Mouse (Mus musculus) midbrain, embryonic 15.5 days (tissue): ENCODE measurements at regions not wholly inside any gene's neighbourhood (a gene's known extent, or its start where the extent isn't known, plus 50 kb on each side); places are given as distances from the start of the nearest gene placed in this dataset.

ENCODE experiments used
- ATAC-seq: fragments of 200-750 bp; cut with Nextera tagmentation; replicated peaks from 2 replicates; pipeline ENCODE4 v1.8.0; 2017; ENCODE audit warnings: moderate TSS enrichment
- H3K27ac ChIP-seq: fragments of 300-500 bp; sonication (generic); 2 replicates; pipeline ENCODE4 v1.5.1; 2015; ENCODE audit warnings: mild to moderate bottlenecking, inconsistent platforms
- H3K27me3 ChIP-seq: fragments of 300-500 bp; sonication (generic); replicated peaks from 2 replicates; pipeline ENCODE4 v1.6.1; 2015; ENCODE audit warnings: inconsistent platforms
- H3K36me3 ChIP-seq: fragments of 300-500 bp; sonication (generic); replicated peaks from 2 replicates; pipeline ENCODE4 v1.6.1; 2015; ENCODE audit warnings: inconsistent platforms
- H3K4me1 ChIP-seq: fragments of 300-500 bp; sonication (generic); 2 replicates; pipeline ENCODE4 v1.6.1; 2015; ENCODE audit warnings: inconsistent platforms
- H3K4me2 ChIP-seq: fragments of 300-500 bp; sonication (generic); 2 replicates; pipeline ENCODE4 v1.6.1; 2015; ENCODE audit warnings: inconsistent platforms, mild to moderate bottlenecking, moderate library complexity
- H3K4me3 ChIP-seq: fragments of 300-500 bp; sonication (generic); 2 replicates; pipeline ENCODE4 v1.5.1; 2015; ENCODE audit warnings: mild to moderate bottlenecking, inconsistent platforms
- H3K9ac ChIP-seq: fragments of 300-500 bp; sonication (generic); 2 replicates; pipeline ENCODE4 v1.6.1; 2015; ENCODE audit warnings: mild to moderate bottlenecking, inconsistent platforms
- H3K9me3 ChIP-seq: fragments of 300-500 bp; sonication (generic); 2 replicates; pipeline ENCODE4 v1.6.1; 2016; ENCODE audit warnings: inconsistent platforms
- WGBS: fragments of 180-500 bp; shearing (Covaris S2); methylation state at CpG from one replicate; pipeline ENCODE4 v1.1.7; 2015; ENCODE audit warnings: mixed read lengths; 5-methylcytosine and 5-hydroxymethylcytosine counted together

DNA sequence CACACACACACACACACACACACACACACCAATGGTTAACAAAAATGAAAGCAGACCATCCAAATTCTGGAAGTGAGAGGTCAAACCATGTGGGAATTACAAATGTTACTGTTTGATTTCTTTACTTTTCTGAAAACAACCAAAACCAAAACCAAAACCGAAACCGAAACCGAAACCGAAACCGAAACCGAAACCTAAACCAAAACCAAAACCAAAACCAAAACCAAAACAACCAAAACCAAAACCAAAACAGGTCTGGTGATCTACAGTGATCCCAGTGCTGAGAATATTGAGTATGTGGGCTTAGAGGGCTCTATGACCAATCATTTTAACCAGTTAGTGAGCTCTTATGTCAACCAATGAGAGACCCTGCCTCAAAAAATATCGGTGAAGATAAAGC is 1407.6 kb upstream of the Cdh20 start:
- Histone ChIP-seq H3K9ac (no peak overlapping the region), H3K36me3 (no peaks in the 10 kb centered on the region), H3K27ac (no peak overlapping the region), H3K4me3 (no peak overlapping the region), H3K4me2 (no peak overlapping the region), H3K9me3 (no peaks in the 10 kb centered on the region), H3K27me3 (no peaks in the 10 kb centered on the region), H3K4me1 (no peaks in the 10 kb centered on the region)
- WGBS, result 98% methylated on average over 7 of the region's 7 CpGs
- no peak for ATAC-seq

DNA sequence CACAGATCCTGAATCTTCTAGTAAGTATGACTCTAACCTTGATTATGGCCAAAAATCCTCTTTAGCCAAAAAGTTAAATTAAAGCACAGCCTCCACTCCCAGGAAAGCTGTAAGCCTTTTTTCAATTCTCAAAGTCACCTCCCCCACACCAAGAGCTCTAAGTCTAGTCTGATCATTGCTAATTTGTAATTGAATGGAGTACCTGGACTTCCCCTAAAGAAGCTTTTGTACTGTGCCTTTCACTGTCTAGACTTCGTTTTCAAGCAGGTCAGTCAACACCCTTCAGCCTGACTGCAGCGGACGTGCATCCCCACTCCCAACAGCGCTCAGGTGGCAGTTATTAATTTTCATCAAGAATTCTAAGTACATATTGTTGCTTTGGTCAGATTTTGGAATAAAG is 1395.5 kb upstream of the Cdh20 start:
- Histone ChIP-seq H3K9ac (no peak overlapping the region), H3K4me2 (no peak overlapping the region), H3K4me3 (no peak overlapping the region), H3K27me3 (no peaks in the 10 kb centered on the region), H3K27ac (no peak overlapping the region), H3K36me3 (no peaks in the 10 kb centered on the region), H3K9me3 (no peaks in the 10 kb centered on the region), H3K4me1 (no peaks in the 10 kb centered on the region)
- ATAC-seq, result no peak
- WGBS, result 70% methylated on average over 4 of the region's 4 CpGs

DNA sequence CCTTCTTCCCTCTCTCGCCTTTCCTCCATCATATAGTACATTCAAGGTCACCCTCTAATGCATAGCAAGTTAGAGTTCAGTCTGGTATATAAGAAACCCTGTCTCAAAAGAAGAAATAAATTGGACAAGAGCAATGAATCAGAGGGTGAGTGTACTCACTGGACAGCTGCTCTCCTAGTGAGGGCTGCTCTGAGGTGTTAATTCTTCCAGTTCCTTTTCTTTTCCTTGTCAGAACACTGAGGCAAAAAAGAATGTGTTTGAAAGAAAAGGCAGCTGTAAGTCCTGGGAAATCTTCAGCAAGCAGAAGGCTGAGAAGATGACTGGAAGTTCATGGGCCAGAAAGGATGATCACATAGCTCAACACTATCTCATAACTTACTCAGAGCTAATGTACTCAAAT is 1348.2 kb upstream of the Cdh20 start:
- H3K4me3 ChIP-seq, result no peak overlapping the region
- no peaks in the 10 kb centered on the region for H3K27me3 ChIP-seq
- no peak for ATAC-seq
- H3K9me3 ChIP-seq, result no peaks in the 10 kb centered on the region
- H3K9ac ChIP-seq, result no peak overlapping the region
- WGBS, result 80% methylated on average over 1 of the region's 1 CpGs
- H3K27ac ChIP-seq, result no peak overlapping the region
- no peaks in the 10 kb centered on the region for H3K36me3 ChIP-seq
- H3K4me1 ChIP-seq, result no peaks in the 10 kb centered on the region
- no peak overlapping the region for H3K4me2 ChIP-seq

DNA sequence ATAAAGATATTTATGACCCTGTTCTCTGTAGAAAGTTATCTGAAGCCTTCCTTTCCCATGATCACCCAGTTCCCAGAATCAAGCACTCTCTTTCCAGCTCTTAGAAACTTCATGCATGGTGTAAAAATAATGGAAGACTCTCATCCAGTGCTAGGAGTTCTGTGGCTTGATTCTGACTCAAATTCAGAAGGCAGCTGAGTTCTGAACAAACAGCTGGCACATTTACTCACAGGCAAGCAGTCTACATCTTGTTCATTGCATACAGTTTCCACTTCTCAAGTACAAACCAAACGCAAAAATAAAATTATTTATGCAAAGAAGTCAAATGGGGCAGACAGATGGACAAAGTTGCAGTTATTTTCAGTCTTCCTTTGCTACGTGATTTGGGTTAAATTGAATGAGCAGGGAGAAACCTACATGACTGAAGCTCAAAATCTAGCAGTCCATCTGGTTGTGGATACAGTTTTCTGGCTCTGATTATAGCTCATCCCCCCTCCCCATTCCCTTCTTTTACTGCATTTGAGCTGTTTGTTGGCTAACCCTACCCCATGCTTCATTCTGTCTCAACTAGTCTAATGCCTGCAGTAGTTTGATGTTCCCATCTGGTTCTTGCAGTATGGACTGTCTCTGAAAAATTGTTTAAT is 1347.2 kb upstream of the Cdh20 start:
- WGBS, result 84% methylated on average over 2 of the region's 2 CpGs
- Histone ChIP-seq H3K27me3 (no peaks in the 10 kb centered on the region), H3K4me2 (no peak overlapping the region), H3K27ac (no peak overlapping the region), H3K36me3 (no peaks in the 10 kb centered on the region), H3K4me3 (no peak overlapping the region), H3K9ac (no peak overlapping the region), H3K4me1 (no peaks in the 10 kb centered on the region), H3K9me3 (no peaks in the 10 kb centered on the region)
- ATAC-seq, result no peak

DNA sequence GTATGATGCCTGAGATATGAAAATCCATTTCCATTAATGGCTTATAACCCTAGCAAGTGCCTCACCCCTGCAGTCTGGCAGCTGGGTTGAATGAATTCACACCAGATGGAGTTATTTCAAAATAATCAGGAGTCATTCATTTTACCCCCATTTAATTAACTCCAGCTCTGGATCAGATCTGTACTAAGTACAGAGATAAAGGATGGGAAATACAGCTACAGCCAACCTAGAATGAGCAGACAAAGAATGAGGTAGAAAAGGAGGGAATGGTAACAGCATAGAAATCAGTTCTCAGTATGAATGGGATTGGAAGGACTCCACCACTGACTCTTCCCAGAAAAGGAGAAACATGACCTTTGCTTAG is 1346.7 kb upstream of the Cdh20 start:
- Histone ChIP-seq H3K9ac (no peak overlapping the region), H3K36me3 (no peaks in the 10 kb centered on the region), H3K4me1 (no peaks in the 10 kb centered on the region), H3K4me3 (no peak overlapping the region), H3K27ac (no peak overlapping the region), H3K4me2 (no peak overlapping the region), H3K9me3 (no peaks in the 10 kb centered on the region), H3K27me3 (no peaks in the 10 kb centered on the region)
- ATAC-seq, result no peak

DNA sequence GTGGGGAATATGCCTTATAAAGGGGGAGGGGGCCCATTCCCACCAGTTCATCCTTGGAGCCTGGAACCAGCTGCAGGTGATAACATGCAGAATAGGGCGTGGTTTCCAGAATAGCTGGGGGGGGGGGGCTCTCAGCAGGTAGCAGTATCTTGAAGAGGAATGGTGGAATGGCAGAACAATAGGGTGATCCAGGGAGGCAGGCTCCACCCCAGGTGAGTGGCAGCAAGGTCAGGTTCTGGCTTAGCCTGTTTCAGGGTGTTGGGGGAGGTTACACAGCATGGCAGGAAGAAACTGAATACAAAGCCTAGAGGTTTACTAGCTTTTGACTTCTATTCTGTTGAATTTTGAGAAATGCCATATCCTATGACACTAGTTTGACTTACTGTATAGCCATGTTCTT is 1296.8 kb upstream of the Cdh20 start:
- WGBS, result 82% methylated on average over 1 of the region's 1 CpGs
- Histone ChIP-seq H3K36me3 (no peaks in the 10 kb centered on the region), H3K9ac (no peak overlapping the region), H3K4me1 (no peaks in the 10 kb centered on the region), H3K4me2 (no peak overlapping the region), H3K27ac (no peak overlapping the region), H3K9me3 (no peaks in the 10 kb centered on the region), H3K27me3 (no peaks in the 10 kb centered on the region), H3K4me3 (no peak overlapping the region)
- ATAC-seq, result no peak

DNA sequence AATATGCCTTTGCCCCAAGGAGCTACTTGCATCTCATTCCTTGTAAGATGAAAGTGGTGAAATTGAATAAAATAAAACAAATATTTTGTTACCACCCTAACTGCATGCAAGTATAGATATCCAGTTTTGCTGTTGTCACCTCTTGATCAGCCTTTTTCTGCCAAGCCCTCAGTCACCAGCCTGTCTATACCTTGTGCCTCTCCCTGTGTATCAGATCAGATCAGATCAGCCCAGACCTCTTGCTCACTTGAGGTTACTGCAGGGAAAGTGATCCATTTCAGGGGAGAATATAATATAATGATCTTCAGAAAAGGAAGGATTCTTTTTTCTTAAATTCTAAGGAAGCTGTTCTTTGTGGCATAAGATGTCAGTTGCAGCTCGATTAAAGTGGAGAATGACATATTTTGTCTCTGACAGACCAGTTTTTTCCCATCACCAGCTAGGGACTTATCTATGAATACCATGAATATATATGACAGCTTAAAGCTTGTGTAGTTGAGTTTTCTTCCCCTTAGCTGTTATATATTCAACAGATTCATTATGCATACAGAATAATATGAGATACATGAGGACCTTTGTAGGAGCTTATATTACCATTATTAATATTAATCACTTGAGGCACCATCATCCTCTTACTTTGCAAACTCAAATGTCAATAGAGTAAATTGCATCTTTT is 1264.7 kb upstream of the Cdh20 start:
- Histone ChIP-seq H3K27me3 (no peaks in the 10 kb centered on the region), H3K36me3 (no peaks in the 10 kb centered on the region), H3K9me3 (no peaks in the 10 kb centered on the region), H3K4me3 (no peak overlapping the region), H3K4me1 (no peaks in the 10 kb centered on the region), H3K4me2 (no peak overlapping the region), H3K9ac (no peak overlapping the region), H3K27ac (peak overlapping the region; percentile 61)
- 49% methylated on average over 1 of the region's 1 CpGs for WGBS
- ATAC-seq, result peak; percentile 96
